Mouse (Mus musculus) NIH3T3 (cell line): ENCODE results near the gene Celf1.
A peak's percentile ranks its signal among the peaks of the same experiment; 100 is the strongest.
"Not testable (repeated sequence)": the region's sequence is repeated elsewhere in the genome, so short reads cannot be mapped to it uniquely, and the experiment has no call there.

Experiments
- DNase-seq: peaks from one replicate; pipeline ENCODE4 v3.0.0-alpha.2; 2012; ENCODE audit warnings: low read depth

The Celf1 gene

GRCm38 (mm10) chr2:90940233-90941229 lies at the start of gene Celf1:
Gene Celf1 (plus strand): TSS chr2:90940382.
- DNase-seq = peak; percentile 90

GRCm38 (mm10) chr2:90893673-90894298 lies 46.4 kb upstream of the Celf1 start:
- no peak for DNase-seq

GRCm38 (mm10) chr2:90894299-90894677 lies 45.9 kb upstream of the Celf1 start:
- not testable (repeated sequence) for DNase-seq

- no peak for DNase-seq
Measured at GRCm38 (mm10) chr2:90903398-90903797, 36.8 kb upstream of the Celf1 start.

GRCm38 (mm10) chr2:90904076-90904855 lies 35.9 kb upstream of the Celf1 start, which contains the start of the genes Kbtbd4 and Ndufs3:
Gene Kbtbd4 (plus strand): TSS chr2:90904740.
Gene Ndufs3 (minus strand): TSS chr2:90904827.
- peak; percentile 94 for DNase-seq

GRCm38 (mm10) chr2:90904856-90905224 lies 35.3 kb upstream of the Celf1 start:
- DNase-seq = no peak

- no peak for DNase-seq
Measured at GRCm38 (mm10) chr2:90906721-90907120, 33.5 kb upstream of the Celf1 start.

GRCm38 (mm10) chr2:90910861-90911260 lies 29.3 kb upstream of the Celf1 start:
- no peak for DNase-seq

GRCm38 (mm10) chr2:90911668-90912067 lies 28.5 kb upstream of the Celf1 start:
- DNase-seq = peak; percentile 70

GRCm38 (mm10) chr2:90913671-90914070 lies 26.5 kb upstream of the Celf1 start:
- DNase-seq = peak; percentile 69

- no peak for DNase-seq
Measured at GRCm38 (mm10) chr2:90915516-90915915, 24.7 kb upstream of the Celf1 start.

- DNase-seq = peak; percentile 72
Measured at GRCm38 (mm10) chr2:90916560-90917232, 23.5 kb upstream of the Celf1 start.

GRCm38 (mm10) chr2:90917233-90917998 lies 22.8 kb upstream of the Celf1 start:
- peak; percentile 82 for DNase-seq

- DNase-seq = peak; percentile 69
Measured at GRCm38 (mm10) chr2:90917999-90918698, 22.0 kb upstream of the Celf1 start.

- peak; percentile 77 for DNase-seq
Measured at GRCm38 (mm10) chr2:90921178-90921577, 19.0 kb upstream of the Celf1 start.

GRCm38 (mm10) chr2:90922636-90923035 lies 17.5 kb upstream of the Celf1 start:
- peak; percentile 82 for DNase-seq

- no peak for DNase-seq
Measured at GRCm38 (mm10) chr2:90928566-90928965, 11.6 kb upstream of the Celf1 start.

- DNase-seq = no peak
Measured at GRCm38 (mm10) chr2:90931829-90932228, 8.4 kb upstream of the Celf1 start.

- no peak for DNase-seq
Measured at GRCm38 (mm10) chr2:90932273-90932672, 7.9 kb upstream of the Celf1 start.

GRCm38 (mm10) chr2:90938362-90938761 lies 1.8 kb upstream of the Celf1 start:
- DNase-seq = peak; percentile 49
